Mouse (Mus musculus): Measurements from ENCODE around the gene Dab1.

DNA sequence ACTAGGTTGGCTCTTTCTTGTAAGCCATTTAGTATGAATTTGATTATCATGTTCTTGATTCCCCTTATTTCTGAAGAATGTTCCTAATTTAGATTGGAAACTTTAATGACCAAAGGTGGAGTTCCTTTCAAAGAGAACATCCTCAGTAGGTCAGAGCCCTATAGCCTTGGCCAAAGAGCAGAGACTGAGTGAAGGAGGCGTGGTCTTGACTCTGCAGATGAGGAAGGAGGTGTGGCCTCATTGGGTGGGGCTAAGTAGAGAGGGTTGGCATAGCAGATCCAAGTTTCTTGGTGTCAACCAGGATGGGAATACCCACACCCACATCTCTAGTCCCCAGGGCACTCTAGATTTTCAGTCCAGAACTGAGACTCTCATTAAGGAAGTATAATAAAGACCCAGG lies 846.4 kb downstream of the Dab1 start:
- no peak for TF ChIP-seq POLR2A (IDR thresholded peaks at IDR 0.05; ENCODE audit: low read depth, low read length)
- no peak for TF ChIP-seq CTCF (IDR thresholded peaks at IDR 0.05; ENCODE audit: borderline replicate concordance, insufficient read depth, low read length)

Measured in embryonic fibroblast, embryonic 13.5 days (primary cell).